Mouse (Mus musculus) midbrain, embryonic 16.5 days (tissue): ENCODE results near the gene Phldb3. TPM values are rescaled to one million over a fixed set of nuclear protein-coding genes. Genes with fewer than 3 reads are reported as not detected.

Source experiments
- ATAC-seq: fragments of 200-750 bp; cut with Nextera tagmentation; 2 replicates; pipeline ENCODE4 v1.8.0; 2017; ENCODE audit warnings: moderate TSS enrichment
- H3K27ac ChIP-seq: fragments of 300-500 bp; sonication (generic); 2 replicates; pipeline ENCODE4 v1.5.1; 2014; ENCODE audit warnings: mild to moderate bottlenecking, low read length, mixed read lengths
- H3K27me3 ChIP-seq: fragments of 300-500 bp; sonication (generic); 2 replicates; pipeline ENCODE4 v1.6.1; 2014; ENCODE audit warnings: low read depth, low read length, mixed read lengths; ENCODE audit not compliant: control insufficient read depth, insufficient read depth
- H3K36me3 ChIP-seq: fragments of 300-500 bp; sonication (generic); 2 replicates; pipeline ENCODE4 v1.6.1; 2014; ENCODE audit warnings: mild to moderate bottlenecking, low read length, moderate library complexity, mixed read lengths; ENCODE audit not compliant: control insufficient read depth, insufficient read depth
- H3K4me1 ChIP-seq: fragments of 300-500 bp; sonication (generic); 2 replicates; pipeline ENCODE4 v1.6.1; 2014; ENCODE audit warnings: mild to moderate bottlenecking, low read length, mixed read lengths; ENCODE audit not compliant: control insufficient read depth, insufficient read depth
- H3K4me2 ChIP-seq: fragments of 300-500 bp; sonication (generic); 2 replicates; pipeline ENCODE4 v1.6.1; 2014; ENCODE audit warnings: mild to moderate bottlenecking, low read length, mixed read lengths
- H3K4me3 ChIP-seq: fragments of 300-500 bp; sonication (generic); 2 replicates; pipeline ENCODE4 v1.5.1; 2014; ENCODE audit warnings: low read depth, mild to moderate bottlenecking, low read length, moderate library complexity, mixed read lengths
- H3K9ac ChIP-seq: fragments of 300-500 bp; sonication (generic); 2 replicates; pipeline ENCODE4 v1.6.1; 2014; ENCODE audit warnings: low read depth, low read length, mixed read lengths
- H3K9me3 ChIP-seq: fragments of 300-500 bp; sonication (generic); replicated peaks from 2 replicates; pipeline ENCODE4 v1.6.1; 2014; ENCODE audit warnings: mild to moderate bottlenecking, low read length, mixed read lengths; ENCODE audit not compliant: control insufficient read depth, poor library complexity, severe bottlenecking
- WGBS: fragments of 180-500 bp; shearing (Covaris S2); extraction: QIAGEN DNeasy Blood & Tissue Kit; methylation state at CpG from one replicate; pipeline ENCODE4 v1.1.7; 2014; 5-methylcytosine and 5-hydroxymethylcytosine counted together
- polyA plus RNA-seq: library from polyadenylated mRNA; unstranded; fragments of >200 nt; fragmentation: Nextera tagmentation; extraction: Ambion mirVana; gene quantifications from 2 replicates; pipeline ENCODE4 v1.2.1, GENCODE M21; 2015

The Phldb3 gene
- polyA plus RNA-seq, 1 experiment from 2014 or later, result not detected

- H3K27ac ChIP-seq, result peak overlapping the region; percentile 54; the same call in 1 of the 2 replicates
- 57% methylated on average over 4 of the region's 4 CpGs for WGBS
Measured at GRCm38 (mm10) chr7:24592163-24592562, 18.4 kb upstream of the Phldb3 start.

GRCm38 (mm10) chr7:24592781-24593180 lies 17.8 kb upstream of the Phldb3 start:
- no peak overlapping the region for H3K4me3 ChIP-seq
- 74% methylated on average over 6 of the region's 6 CpGs for WGBS
- H3K36me3 ChIP-seq, result no peaks in the 10 kb centered on the region
- ATAC-seq, result no peak
- H3K27ac ChIP-seq, result peak overlapping the region; percentile 54; the same call in 1 of the 2 replicates
- H3K27me3 ChIP-seq, result peaks cover 5% of the 10 kb centered on the region; the same call in 1 of the 2 replicates
- H3K9me3 ChIP-seq, result no peaks in the 10 kb centered on the region
- peaks cover 20% of the 10 kb centered on the region for H3K4me1 ChIP-seq
- peak overlapping the region; percentile 11 for H3K4me2 ChIP-seq
- no peak overlapping the region for H3K9ac ChIP-seq

More at GRCm38 (mm10) chr7:24592163-24592562, 18.4 kb upstream of the Phldb3 start:
- Histone ChIP-seq H3K4me3 (no peak overlapping the region), H3K9me3 (no peaks in the 10 kb centered on the region), H3K4me1 (peaks cover 22% of the 10 kb centered on the region), H3K27me3 (peaks cover 5% of the 10 kb centered on the region; the same call in 1 of the 2 replicates), H3K4me2 (0 out of 2 replicates have a peak overlapping the region, but pooled peaks have one; percentile 13), H3K36me3 (no peaks in the 10 kb centered on the region), H3K9ac (no peak overlapping the region)
- no peak for ATAC-seq

- peak overlapping the region; percentile 86 for H3K9ac ChIP-seq
- H3K27ac ChIP-seq, result no peak overlapping the region
- ATAC-seq, result peak; percentile 86
- WGBS, result 2% methylated on average over 38 of the region's 39 CpGs
- peaks cover 5% of the 10 kb centered on the region; the same call in 1 of the 2 replicates for H3K27me3 ChIP-seq
- peak overlapping the region; percentile 72 for H3K4me3 ChIP-seq
- H3K4me1 ChIP-seq, result peaks cover 19% of the 10 kb centered on the region
- peak overlapping the region; percentile 78 for H3K4me2 ChIP-seq
- H3K36me3 ChIP-seq, result no peaks in the 10 kb centered on the region
- no peaks in the 10 kb centered on the region for H3K9me3 ChIP-seq
Measured at GRCm38 (mm10) chr7:24593621-24594308, 16.8 kb upstream of the Phldb3 start.

- H3K9me3 ChIP-seq, result no peaks in the 10 kb centered on the region
- H3K36me3 ChIP-seq, result no peaks in the 10 kb centered on the region
- ATAC-seq, result peak; percentile 14; the same call in 1 of the 2 replicates
- H3K4me3 ChIP-seq, result peak overlapping the region; percentile 72
- WGBS, result 4% methylated on average over 13 of the region's 13 CpGs
- no peak overlapping the region for H3K27ac ChIP-seq
- H3K4me1 ChIP-seq, result peaks cover 19% of the 10 kb centered on the region
- H3K9ac ChIP-seq, result peak overlapping the region; percentile 86
- peaks cover 5% of the 10 kb centered on the region; the same call in 1 of the 2 replicates for H3K27me3 ChIP-seq
- peak overlapping the region; percentile 78 for H3K4me2 ChIP-seq
Measured at GRCm38 (mm10) chr7:24594309-24594803, 16.2 kb upstream of the Phldb3 start.

GRCm38 (mm10) chr7:24595464-24595863 lies 15.1 kb upstream of the Phldb3 start:
- no peak overlapping the region for H3K27ac ChIP-seq
- H3K4me3 ChIP-seq, result no peak overlapping the region
- no peak overlapping the region for H3K9ac ChIP-seq
- H3K36me3 ChIP-seq, result no peaks in the 10 kb centered on the region
- no peak overlapping the region for H3K4me2 ChIP-seq
- 77% methylated on average over 2 of the region's 2 CpGs for WGBS
- no peak for ATAC-seq
- no peaks in the 10 kb centered on the region for H3K9me3 ChIP-seq
- peaks cover 5% of the 10 kb centered on the region; the same call in 1 of the 2 replicates for H3K27me3 ChIP-seq
- H3K4me1 ChIP-seq, result peaks cover 19% of the 10 kb centered on the region

- no peak for ATAC-seq
- Histone ChIP-seq H3K27ac (no peak overlapping the region), H3K27me3 (peaks cover 5% of the 10 kb centered on the region; the same call in 1 of the 2 replicates), H3K9ac (no peak overlapping the region), H3K9me3 (no peaks in the 10 kb centered on the region), H3K36me3 (no peaks in the 10 kb centered on the region), H3K4me1 (peaks cover 14% of the 10 kb centered on the region), H3K4me2 (no peak overlapping the region), H3K4me3 (no peak overlapping the region)
- WGBS, result 79% methylated on average over 4 of the region's 4 CpGs
Measured at GRCm38 (mm10) chr7:24598121-24598520, 12.4 kb upstream of the Phldb3 start.

GRCm38 (mm10) chr7:24599211-24600067 lies 11.1 kb upstream of the Phldb3 start:
- H3K4me3 ChIP-seq, result no peak overlapping the region
- H3K36me3 ChIP-seq, result no peaks in the 10 kb centered on the region
- H3K9me3 ChIP-seq, result no peaks in the 10 kb centered on the region
- no peak overlapping the region for H3K27ac ChIP-seq
- no peak for ATAC-seq
- no peak overlapping the region for H3K4me2 ChIP-seq
- peaks cover 5% of the 10 kb centered on the region; the same call in 1 of the 2 replicates for H3K27me3 ChIP-seq
- 80% methylated on average over 15 of the region's 15 CpGs for WGBS
- no peak overlapping the region for H3K9ac ChIP-seq
- H3K4me1 ChIP-seq, result peaks cover 5% of the 10 kb centered on the region

- WGBS, result 4% methylated on average over 13 of the region's 13 CpGs
- no peaks in the 10 kb centered on the region for H3K9me3 ChIP-seq
- H3K4me3 ChIP-seq, result peak overlapping the region; percentile 17
- no peaks in the 10 kb centered on the region for H3K27me3 ChIP-seq
- peak; percentile 92 for ATAC-seq
- H3K9ac ChIP-seq, result peak overlapping the region; percentile 36; the same call in 1 of the 2 replicates
- peak overlapping the region; percentile 38 for H3K27ac ChIP-seq
- H3K4me2 ChIP-seq, result peak overlapping the region; percentile 44
- H3K4me1 ChIP-seq, result no peaks in the 10 kb centered on the region; the same call in 1 of the 2 replicates
- H3K36me3 ChIP-seq, result no peaks in the 10 kb centered on the region
Measured at GRCm38 (mm10) chr7:24600941-24601597, 9.5 kb upstream of the Phldb3 start.
